Mouse (Mus musculus) urinary bladder, adult 2 months (tissue): ENCODE data around the gene Znrf3. TPM values are rescaled to one million over a fixed set of nuclear protein-coding genes. Genes with fewer than 3 reads are reported as not detected.

Experiments used
- DNase-seq: peaks from one replicate; pipeline ENCODE4 v3.0.0; 2022; ENCODE audit warnings: low spot score
- polyA plus RNA-seq: library from polyadenylated mRNA; depleted of rRNA; stranded (reverse); fragments of >200 nt; gene quantifications from 2 replicates; pipeline ENCODE4 v1.2.3, GENCODE M21; 2012

The Znrf3 gene
- polyA plus RNA-seq, 1 experiment = 5.3 TPM

DNA sequence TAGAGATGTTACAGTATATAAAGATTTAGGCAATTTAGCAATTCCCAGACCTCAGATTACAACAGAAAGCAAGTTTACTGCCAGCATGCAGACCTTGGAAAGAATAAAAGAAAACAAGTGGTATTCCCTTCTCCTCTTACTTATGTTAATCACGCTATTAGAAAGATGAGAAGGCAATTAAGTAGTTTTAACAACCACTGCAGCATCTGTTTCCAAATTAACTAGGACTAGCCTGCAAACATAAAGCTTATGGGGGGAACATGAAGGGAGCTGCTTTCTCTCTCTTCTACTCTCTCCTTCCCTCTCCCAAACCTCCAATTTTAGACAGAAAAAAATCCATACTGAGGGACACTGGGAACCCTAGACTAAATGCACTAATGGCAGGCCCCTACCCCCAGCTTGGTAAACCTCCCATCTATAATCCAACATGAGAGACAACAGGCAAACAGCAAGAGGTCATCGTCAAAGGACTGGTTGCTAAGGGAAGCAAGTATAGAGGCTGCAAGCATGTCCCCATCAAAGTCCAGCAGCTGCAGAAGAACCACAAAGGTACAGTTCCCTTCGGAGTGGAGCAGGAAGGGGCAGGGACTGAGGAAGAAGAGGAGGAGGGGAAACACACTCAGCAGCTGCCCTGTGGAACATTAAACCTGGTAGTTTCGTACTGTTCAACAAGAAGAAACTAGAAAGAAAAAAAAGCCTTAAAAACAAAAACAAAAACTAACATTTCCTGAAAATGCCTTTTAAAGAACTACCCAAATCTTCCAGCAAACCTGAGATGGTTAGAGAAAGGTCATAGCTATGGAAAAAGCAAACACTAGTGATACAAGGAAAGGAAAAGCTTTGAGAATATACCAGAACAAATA, 53.4 kb downstream of the Znrf3 start:
- no peak for DNase-seq

DNA sequence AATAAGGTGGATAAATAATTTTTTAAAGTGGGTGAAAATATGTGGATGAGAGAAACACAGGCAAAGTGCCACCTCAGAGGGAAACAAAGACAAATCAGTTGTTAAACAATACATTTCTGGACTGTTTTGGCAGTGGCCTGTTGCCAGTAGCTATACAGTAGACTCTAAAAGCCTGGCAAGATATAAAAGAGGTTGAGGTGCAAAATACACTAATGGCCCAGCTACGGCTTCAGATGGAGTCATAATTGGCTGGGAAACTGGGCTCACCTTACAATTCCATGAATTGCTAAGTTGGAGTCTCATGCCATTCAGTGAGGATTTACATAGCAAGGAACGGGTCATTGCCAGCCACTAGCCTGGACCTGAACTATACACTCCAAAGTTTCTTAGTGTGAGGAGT, 62.0 kb downstream of the Znrf3 start:
- DNase-seq = no peak

DNA sequence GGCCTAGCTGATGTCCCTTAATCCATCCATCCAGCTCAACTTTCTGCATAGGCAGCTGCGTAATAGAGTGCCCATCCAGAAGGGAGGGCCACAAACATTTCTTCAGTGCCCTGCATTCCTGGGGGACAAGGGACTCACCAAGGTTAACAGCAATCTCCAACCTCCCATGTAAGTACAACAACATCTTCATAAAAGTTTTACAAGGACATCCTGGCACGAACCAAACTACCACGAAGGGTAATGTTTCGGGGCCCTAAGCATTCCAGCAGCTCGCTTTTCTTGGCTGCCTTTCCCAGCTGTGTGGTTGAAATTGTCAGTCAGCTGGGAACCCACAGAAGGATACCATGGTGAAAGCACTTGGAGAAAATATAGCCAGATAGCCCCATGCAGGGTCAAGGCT, 63.4 kb downstream of the Znrf3 start:
- no peak for DNase-seq

DNA sequence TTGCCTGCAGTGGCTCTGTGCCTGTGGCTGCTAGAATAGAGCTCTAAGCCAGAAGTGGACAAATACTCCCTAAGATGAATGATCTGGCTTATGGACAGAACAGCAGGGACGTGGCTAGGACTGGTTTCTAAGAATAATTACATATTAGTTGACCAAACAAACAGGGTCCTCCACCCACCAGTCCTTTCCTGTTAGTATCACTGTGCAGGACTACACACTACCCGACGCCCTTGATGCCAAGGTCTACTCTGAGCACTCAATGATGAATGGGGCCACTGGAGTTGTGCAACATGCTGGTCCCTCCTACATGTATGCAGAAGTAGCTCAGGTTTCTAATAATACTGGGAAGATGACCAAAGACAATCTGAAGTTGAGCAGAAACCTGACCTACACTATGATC, 64.4 kb downstream of the Znrf3 start:
- DNase-seq = no peak

DNA sequence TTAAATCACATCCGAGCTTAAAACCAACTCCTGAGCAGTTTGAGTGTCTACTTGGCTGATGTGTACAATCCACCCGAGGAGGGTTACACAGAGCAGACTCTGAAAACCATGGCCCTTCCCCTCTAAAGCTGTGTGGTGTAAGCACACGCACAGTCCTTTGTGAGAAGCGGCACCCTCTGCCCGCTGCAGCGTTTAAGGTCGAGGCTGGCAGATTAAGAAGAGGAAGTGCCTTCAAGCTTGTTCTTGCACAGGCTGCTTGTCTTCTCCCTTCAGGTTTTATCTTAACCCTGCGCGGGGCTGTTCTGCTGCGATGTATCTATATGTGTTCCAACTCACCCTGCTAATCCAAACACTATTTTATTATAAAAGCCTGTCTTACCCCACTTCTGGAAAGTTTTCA, 75.5 kb downstream of the Znrf3 start:
- no peak for DNase-seq

DNA sequence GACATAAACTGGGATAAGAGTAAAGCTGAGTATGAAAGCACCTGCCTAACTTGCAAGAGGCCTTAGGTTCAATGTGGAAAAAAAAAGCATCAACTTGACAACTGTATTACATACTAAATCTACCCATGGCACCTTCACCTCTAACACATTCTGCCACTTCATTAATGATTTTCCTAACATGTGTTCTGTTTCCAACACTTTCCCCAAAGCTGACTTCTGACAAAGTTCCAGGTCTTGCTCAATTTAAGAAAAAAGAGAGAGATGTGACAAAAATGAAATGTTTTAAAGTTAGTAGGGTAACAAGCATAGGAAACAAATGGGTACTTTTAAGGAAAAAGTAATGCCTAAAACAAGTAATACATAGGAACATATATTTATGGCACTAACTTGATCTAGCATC, 76.2 kb downstream of the Znrf3 start:
- DNase-seq = no peak

DNA sequence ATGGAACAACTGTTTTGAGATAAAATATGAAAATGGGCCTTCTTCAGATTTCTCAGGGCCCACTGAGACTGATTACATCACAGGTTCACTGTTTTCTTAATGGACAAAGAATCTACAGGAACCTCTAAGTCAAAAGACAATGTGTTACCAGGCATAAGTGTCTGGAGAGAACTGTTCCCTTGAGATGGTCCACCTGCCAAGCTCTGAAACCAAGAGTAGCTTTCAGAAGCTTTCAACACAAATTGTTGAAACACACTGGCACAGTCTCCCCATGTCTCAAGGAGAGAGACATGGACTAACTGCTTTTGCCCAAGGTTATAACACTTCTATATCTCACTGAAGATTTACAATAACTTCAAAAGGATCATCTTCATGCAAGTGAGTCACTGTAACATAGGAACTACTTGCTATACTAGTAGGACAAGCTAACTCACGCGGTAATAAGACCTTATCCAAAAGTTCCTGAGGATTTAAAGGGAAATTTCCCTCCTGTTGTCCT, 89.3 kb downstream of the Znrf3 start:
- no peak for DNase-seq

DNA sequence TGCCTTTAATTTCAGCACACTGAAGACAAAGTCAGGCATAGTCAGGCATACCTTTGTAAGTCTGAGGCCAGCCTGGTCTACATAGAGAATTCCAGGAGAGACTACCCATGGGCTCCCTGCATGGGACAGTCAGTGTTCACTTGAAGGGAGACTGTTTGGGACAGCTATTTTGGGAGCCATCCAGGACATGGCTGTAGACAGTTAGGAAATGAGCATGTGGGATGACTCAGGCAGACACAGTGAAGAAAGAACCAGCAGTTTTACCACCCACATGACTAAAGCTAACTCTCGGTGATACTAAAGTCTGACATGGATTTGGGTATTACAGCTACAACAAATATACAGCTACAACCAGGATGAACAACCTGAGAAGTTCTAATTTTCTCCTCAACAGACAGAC, 89.9 kb downstream of the Znrf3 start:
- DNase-seq = no peak

DNA sequence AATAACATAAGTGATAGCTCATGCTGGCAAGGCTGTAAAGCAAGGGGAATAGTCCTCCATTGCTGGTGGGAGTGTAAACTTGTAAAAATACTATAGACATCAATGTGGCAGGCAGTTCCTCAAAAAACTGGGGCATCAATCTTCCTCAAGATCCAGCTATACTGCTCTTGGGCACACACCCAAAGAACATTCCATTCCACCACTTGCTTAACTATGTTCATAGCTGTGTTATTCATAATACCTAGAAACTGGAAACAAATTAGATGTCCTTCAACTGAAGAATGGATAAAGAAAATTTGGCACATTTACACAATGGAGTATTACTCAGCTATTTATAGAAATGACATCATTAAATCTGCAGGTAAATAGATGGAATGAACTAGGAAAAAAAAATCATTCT, 91.6 kb downstream of the Znrf3 start:
- DNase-seq = no peak

DNA sequence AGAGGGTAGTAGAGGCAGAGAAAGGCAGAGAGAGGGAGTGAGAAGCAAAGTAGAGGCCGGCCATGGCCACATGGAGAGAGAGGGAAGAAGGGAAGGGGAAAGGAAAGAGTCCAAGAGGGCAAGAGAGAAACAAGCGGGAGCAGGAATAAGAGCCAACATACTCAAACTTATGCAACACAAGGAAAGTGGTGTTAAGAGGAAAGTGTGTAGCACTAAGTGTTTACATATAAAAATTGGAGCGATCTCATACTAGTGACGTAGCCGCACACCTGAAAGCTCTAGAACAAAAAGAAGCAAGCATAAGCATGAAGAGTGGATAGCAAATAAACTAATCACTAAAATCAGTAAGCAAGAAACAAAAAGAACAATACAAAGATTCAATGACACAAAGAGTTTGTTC, 95.2 kb downstream of the Znrf3 start:
- DNase-seq = no peak

DNA sequence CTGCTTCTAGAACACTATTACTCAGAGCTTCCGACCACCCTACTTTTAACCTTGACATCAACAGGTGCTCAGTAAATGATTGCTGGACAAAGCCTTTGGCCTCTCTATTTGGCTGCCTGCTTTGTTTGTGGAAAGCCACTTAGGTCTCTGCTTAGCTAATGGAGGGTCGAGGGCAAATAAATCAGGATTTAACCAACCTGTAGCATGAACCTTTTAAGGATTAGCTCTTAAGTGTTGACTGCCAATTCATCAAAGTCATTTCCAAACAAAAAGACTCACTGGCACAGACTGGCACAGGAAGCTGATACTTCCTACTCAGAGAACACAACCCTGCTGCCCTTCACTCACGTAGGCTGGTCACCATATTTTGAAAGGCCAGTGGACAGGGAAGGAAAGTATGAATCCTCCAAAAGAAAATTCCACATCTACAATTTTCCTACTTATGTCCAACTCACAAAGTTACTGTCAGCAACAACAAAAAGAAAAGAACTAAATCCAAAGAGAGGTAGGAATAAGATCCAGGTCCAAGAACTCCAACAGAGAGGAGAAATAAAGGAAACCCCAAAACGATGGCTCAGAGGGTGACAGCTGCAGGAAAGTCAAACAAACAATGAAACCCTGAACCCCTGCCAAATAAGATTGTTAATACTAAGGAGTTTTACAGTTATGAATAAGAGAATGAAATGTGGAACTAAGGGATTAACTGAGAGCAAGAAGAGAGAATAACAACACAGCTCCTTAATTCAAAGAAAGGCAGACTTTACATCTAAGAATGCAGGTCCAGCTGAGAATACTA, 97.6 kb downstream of the Znrf3 start:
- no peak for DNase-seq

DNA sequence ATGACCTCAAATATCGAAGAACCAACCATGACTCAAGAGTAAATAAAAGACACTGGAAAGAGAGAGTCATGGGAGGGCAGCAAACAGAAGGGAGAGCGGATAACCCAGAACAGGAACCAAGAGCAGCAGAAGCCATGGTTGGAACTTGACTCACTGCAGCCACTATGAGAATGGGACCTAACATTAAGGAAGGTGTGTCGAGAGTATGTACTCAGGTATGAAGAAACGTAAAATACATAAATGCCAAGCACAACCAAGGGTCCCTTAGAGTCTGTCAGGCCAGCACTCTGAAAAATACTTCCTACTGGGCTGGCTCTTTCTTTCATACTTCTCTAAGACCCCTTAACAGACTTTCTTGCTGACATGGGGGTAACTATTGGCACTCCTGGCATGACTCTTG, 100.9 kb downstream of the Znrf3 start:
- no peak for DNase-seq

DNA sequence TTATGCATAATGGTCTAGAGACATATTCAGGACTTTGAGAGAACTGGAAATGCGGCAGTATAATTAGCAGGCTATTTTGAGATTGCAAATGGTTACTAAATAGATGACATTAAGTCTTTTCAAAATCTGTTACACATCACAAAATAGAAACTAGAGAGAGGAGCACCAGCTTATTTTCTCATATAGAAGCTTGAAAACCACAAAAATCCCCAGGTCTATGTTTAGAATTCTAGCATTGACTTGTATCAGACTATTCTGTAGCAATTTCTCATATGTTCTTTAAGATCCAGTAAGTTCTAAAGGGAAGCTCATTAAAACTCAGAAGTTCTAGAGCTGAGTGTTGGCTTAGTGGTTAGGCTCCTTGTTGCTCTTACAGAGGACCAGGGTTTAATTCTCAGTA, 104.9 kb downstream of the Znrf3 start:
- DNase-seq = no peak

DNA sequence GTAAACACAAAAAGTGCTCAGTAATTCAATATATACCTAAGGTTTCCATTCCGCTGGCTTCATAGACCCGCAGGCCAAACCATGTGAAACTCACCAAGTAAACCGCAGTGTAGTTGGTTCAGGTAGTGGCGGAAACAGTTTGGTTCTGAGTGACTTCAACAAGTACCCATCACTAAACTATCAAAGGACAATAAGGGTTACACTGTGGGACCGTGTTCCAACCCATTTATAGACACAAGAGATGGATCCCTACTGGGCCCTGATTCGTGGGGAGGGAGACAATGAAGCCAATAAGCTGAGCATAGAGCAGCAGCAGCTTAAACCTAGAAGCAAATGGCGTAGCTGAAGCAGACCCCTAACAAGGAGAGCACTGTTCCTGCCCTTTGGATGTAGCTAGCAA, 107.8 kb downstream of the Znrf3 start:
- no peak for DNase-seq

DNA sequence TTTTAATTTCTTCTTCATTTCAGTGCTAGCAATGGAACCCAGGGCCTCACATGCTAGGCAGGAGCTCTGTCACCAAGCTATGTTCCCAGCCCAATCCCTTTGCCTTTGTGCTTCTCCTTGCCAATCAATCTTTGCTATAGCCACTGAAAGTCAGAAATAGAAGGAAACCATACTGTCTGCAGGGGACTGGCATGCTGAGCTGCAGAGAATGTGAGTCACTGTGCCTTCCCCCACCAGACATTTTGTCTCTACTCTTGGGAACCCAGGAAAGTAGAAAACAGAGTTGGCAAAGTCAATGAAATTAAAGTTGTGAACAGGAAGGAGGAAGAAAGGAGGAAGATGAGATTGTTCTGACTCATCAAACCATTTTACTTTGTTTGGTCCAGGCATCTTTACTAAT, 108.4 kb downstream of the Znrf3 start:
- DNase-seq = no peak

DNA sequence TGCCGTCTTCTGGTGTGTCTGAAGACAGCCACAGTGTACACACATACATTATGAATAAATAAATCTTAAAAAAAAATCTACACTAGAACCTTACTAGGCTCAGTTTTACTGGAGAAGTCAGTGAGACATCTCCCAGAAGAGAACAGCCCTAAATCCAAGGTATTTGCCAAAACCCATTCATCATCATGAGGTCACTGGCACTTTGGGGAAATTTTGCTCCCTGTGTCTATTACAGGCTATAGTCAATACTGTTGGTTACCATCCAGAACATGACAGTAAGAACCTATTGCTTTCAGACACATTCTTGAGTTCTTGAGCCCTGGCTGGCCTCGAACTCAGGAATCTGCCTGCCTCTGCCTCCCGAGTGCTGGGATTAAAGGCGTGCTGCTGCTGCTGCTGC, 113.8 kb downstream of the Znrf3 start:
- no peak for DNase-seq

DNA sequence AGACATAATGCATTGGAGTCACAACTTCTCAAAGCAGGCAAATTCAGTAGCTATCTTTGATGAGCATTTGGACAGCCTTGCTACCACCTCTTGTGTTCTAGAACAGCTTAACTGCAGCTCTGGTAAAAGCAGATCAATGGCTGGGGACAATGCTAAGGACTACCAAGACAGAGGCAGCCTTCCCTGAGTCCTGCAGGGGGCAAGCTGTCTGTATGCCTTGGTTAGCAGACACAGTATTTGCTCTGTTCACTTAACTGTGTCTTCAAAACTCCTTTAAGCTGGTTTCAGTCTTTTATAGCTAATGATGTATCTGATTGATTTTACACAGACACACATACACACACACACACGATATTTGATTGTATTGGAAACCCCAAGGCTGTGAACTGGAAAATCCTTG, 117.0 kb downstream of the Znrf3 start:
- DNase-seq = no peak

DNA sequence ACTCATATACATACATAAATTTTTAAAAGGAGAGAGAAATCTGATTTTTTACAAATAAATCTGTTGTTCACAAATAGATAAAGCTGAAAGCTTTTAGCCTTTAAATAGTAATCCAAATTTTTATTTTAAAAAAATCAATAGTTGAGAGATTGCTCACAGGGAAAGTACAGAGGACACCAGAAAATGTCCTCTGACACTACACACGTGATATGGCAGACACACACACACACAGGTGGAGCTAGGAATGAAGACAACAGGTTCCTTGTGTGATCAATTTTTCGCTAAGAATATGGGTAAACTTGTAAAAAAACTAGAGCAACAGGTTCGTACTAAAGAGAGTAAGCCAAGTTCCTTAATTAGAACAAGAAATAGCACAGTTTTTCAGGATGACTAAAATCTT, 118.4 kb downstream of the Znrf3 start:
- DNase-seq = no peak

DNA sequence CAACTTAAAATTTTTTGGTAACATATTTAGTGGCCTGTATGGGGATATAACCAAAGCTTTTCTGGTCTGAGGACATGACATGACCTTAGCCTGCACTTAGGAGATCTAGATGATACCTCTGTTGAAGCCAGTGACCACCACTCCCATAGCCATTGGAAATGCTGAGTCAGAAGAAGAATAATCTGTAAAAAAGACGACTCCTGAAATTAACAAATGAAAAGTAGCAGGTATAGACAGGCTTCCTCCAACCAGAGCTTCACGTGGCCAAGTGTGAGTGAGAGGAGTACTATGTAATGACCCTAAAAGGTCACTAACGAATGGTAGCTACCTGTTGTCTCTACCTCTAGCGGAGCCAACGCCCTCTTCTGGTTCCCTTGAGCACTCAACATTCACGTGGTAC, 119.4 kb downstream of the Znrf3 start:
- no peak for DNase-seq

DNA sequence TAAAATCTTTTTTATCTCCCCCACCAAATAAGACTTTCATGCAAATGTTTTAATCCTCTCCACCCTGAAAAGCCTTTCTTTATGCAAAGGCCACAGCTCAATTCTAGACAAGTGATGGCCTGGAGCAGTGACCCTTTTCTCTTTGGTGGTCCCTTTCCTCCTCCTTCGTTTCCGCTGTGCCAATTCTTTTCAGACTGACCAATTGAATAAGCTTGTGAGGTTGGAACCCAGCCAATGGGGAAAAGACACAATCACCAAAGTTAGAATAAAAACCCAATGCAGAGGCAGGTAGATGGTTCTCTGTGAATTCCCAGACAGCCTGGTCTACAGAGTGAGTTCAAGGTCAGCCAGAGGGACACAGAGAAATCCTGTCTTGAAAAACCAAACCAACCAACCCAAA, 120.4 kb downstream of the Znrf3 start:
- no peak for DNase-seq

DNA sequence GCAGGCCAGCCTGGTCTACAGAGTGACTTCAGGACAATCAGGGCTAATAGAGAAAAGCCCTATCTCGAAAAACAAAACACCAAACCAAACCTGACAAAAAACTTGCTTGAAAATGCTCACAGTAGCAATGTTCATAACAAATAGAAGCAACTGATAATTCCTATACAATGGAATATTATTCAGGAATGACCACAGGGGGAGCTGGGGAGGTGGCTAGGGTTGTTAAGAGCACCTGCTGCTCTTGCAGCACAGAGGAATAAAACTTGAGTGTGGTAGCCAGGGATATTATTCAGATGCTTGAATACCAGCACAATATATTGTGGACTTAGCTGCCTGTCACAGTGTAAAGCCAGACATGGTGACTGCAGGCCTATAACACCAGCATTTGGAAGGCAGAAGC, 123.0 kb downstream of the Znrf3 start:
- DNase-seq = no peak

DNA sequence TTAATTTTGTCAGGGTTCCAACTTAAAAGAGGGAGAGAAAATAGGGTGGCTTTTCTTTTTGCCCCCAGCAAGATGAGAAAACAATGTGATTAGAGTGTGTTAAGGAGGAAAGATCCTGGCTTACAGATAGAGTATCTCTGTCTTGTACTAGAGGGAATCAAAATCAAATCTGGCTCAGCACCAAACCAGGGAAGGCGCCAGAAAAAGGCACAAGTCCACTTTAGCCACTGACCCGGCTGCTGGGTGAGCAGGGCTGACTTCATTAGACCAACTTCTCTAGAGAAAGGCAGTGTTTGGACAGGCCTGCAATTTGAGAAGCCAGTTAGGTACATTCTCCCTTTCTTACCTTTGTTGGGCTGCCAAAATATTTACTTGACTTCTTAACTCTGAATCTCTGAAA, 125.7 kb downstream of the Znrf3 start:
- no peak for DNase-seq
